Mouse (Mus musculus): Measurements from ENCODE around the gene Scarf1. TPM values are rescaled to one million over a fixed set of nuclear protein-coding genes. Genes with fewer than 3 reads are reported as not detected.

Gene Scarf1
- polyA plus RNA-seq, 1 experiment: 13.3 TPM

- TF ChIP-seq CTCF (conservative IDR thresholded peaks at IDR 0.05; ENCODE audit: insufficient read depth, insufficient read length, low read depth, low read length) (no peak), POLR2A (IDR thresholded peaks at IDR 0.05; ENCODE audit: low read depth, low read length) (no peak)
- H3K36me3 ChIP-seq (ENCODE audit: control insufficient read depth, insufficient read depth, low read length): no peaks in the 10 kb centered on the region; the same call in 1 of the 2 replicates
- no peak for DNase-seq
- WGBS: 72% methylated on average over 14 of the region's 14 CpGs
- no peak overlapping the region; the same call in 1 of the 2 replicates for H3K27ac ChIP-seq (ENCODE audit: insufficient read depth, low read depth, low read length)
- no peak overlapping the region for H3K4me3 ChIP-seq (ENCODE audit: insufficient read depth, low read depth, low read length)
- H3K27me3 ChIP-seq (replicated peaks; ENCODE audit: control insufficient read depth, insufficient read depth, low read length): no peaks in the 10 kb centered on the region
- peaks cover 3% of the 10 kb centered on the region; the same call in 1 of the 2 replicates for H3K4me1 ChIP-seq (ENCODE audit: control insufficient read depth, insufficient read depth, low read length)
These were observed 47.4 kb downstream of the Scarf1 start for GRCm38 (mm10) chr11:75560530-75561409.

- Histone ChIP-seq H3K27me3 (replicated peaks; ENCODE audit: control insufficient read depth, insufficient read depth, low read length) (no peaks in the 10 kb centered on the region), H3K36me3 (ENCODE audit: control insufficient read depth, insufficient read depth, low read length) (no peaks in the 10 kb centered on the region; the same call in 1 of the 2 replicates), H3K27ac (ENCODE audit: insufficient read depth, low read depth, low read length) (no peak overlapping the region), H3K4me1 (ENCODE audit: control insufficient read depth, insufficient read depth, low read length) (peaks cover 3% of the 10 kb centered on the region; the same call in 1 of the 2 replicates), H3K4me3 (ENCODE audit: insufficient read depth, low read depth, low read length) (no peak overlapping the region)
- no peak for TF ChIP-seq CTCF (conservative IDR thresholded peaks at IDR 0.05; ENCODE audit: insufficient read depth, insufficient read length, low read depth, low read length)
- no peak for TF ChIP-seq POLR2A (IDR thresholded peaks at IDR 0.05; ENCODE audit: low read depth, low read length)
- whole genome bisulfite sequencing: 83% methylated on average over 5 of the region's 5 CpGs
- DNase-seq: no peak
These were observed 48.1 kb downstream of the Scarf1 start for GRCm38 (mm10) chr11:75561410-75561791.

- DNase-seq: no peak
- TF ChIP-seq POLR2A (IDR thresholded peaks at IDR 0.05; ENCODE audit: low read depth, low read length) (no peak), CTCF (conservative IDR thresholded peaks at IDR 0.05; ENCODE audit: insufficient read depth, insufficient read length, low read depth, low read length) (no peak)
These were observed 49.5 kb downstream of the Scarf1 start for GRCm38 (mm10) chr11:75562840-75563239.

GRCm38 (mm10) chr11:75563851-75564548 is 50.7 kb downstream of the Scarf1 start:
- 54% methylated on average over 18 of the region's 18 CpGs for WGBS
- no peak for TF ChIP-seq POLR2A (IDR thresholded peaks at IDR 0.05; ENCODE audit: low read depth, low read length)
- TF ChIP-seq CTCF (conservative IDR thresholded peaks at IDR 0.05; ENCODE audit: insufficient read depth, insufficient read length, low read depth, low read length): no peak
- DNase-seq: no peak
- H3K4me3 ChIP-seq (ENCODE audit: insufficient read depth, low read depth, low read length): no peak overlapping the region
- peaks cover 10% of the 10 kb centered on the region for H3K4me1 ChIP-seq (ENCODE audit: control insufficient read depth, insufficient read depth, low read length)
- peak overlapping the region; percentile 19; the same call in 1 of the 2 replicates for H3K27ac ChIP-seq (ENCODE audit: insufficient read depth, low read depth, low read length)
- H3K27me3 ChIP-seq (replicated peaks; ENCODE audit: control insufficient read depth, insufficient read depth, low read length): no peaks in the 10 kb centered on the region
- no peaks in the 10 kb centered on the region; the same call in 1 of the 2 replicates for H3K36me3 ChIP-seq (ENCODE audit: control insufficient read depth, insufficient read depth, low read length)

More at GRCm38 (mm10) chr11:75562840-75563239, 49.5 kb downstream of the Scarf1 start:
- H3K27me3 ChIP-seq (replicated peaks; ENCODE audit: control insufficient read depth, insufficient read depth, low read length): no peaks in the 10 kb centered on the region
- H3K4me1 ChIP-seq (ENCODE audit: control insufficient read depth, insufficient read depth, low read length): peaks cover 3% of the 10 kb centered on the region; the same call in 1 of the 2 replicates
- 88% methylated on average over 8 of the region's 8 CpGs for WGBS
- H3K4me3 ChIP-seq (ENCODE audit: insufficient read depth, low read depth, low read length): no peak overlapping the region
- no peak overlapping the region for H3K27ac ChIP-seq (ENCODE audit: insufficient read depth, low read depth, low read length)
- no peaks in the 10 kb centered on the region; the same call in 1 of the 2 replicates for H3K36me3 ChIP-seq (ENCODE audit: control insufficient read depth, insufficient read depth, low read length)

- H3K36me3 ChIP-seq (ENCODE audit: control insufficient read depth, insufficient read depth, low read length): no peaks in the 10 kb centered on the region; the same call in 1 of the 2 replicates
- H3K4me1 ChIP-seq (ENCODE audit: control insufficient read depth, insufficient read depth, low read length): peaks cover 10% of the 10 kb centered on the region
- WGBS: 45% methylated on average over 2 of the region's 2 CpGs
- no peaks in the 10 kb centered on the region for H3K27me3 ChIP-seq (replicated peaks; ENCODE audit: control insufficient read depth, insufficient read depth, low read length)
- H3K27ac ChIP-seq (ENCODE audit: insufficient read depth, low read depth, low read length): no peak overlapping the region
- DNase-seq: peak; percentile 57
- TF ChIP-seq POLR2A (IDR thresholded peaks at IDR 0.05; ENCODE audit: low read depth, low read length) (no peak), CTCF (conservative IDR thresholded peaks at IDR 0.05; ENCODE audit: insufficient read depth, insufficient read length, low read depth, low read length) (no peak)
- H3K4me3 ChIP-seq (ENCODE audit: insufficient read depth, low read depth, low read length): no peak overlapping the region
These were observed 52.5 kb downstream of the Scarf1 start for GRCm38 (mm10) chr11:75565849-75566248.

GRCm38 (mm10) chr11:75566276-75567196 is 53.2 kb downstream of the Scarf1 start:
- no peaks in the 10 kb centered on the region for H3K27me3 ChIP-seq (replicated peaks; ENCODE audit: control insufficient read depth, insufficient read depth, low read length)
- 74% methylated on average over 13 of the region's 13 CpGs for WGBS
- TF ChIP-seq POLR2A (IDR thresholded peaks at IDR 0.05; ENCODE audit: low read depth, low read length): no peak
- no peak for TF ChIP-seq CTCF (conservative IDR thresholded peaks at IDR 0.05; ENCODE audit: insufficient read depth, insufficient read length, low read depth, low read length)
- DNase-seq: no peak
- H3K4me1 ChIP-seq (ENCODE audit: control insufficient read depth, insufficient read depth, low read length): peaks cover 10% of the 10 kb centered on the region
- H3K27ac ChIP-seq (ENCODE audit: insufficient read depth, low read depth, low read length): no peak overlapping the region
- no peak overlapping the region for H3K4me3 ChIP-seq (ENCODE audit: insufficient read depth, low read depth, low read length)
- H3K36me3 ChIP-seq (ENCODE audit: control insufficient read depth, insufficient read depth, low read length): no peaks in the 10 kb centered on the region; the same call in 1 of the 2 replicates

All from kidney, adult 2 months (tissue).